Mouse (Mus musculus) erythroblast, adult 5-6 weeks (primary cell): ENCODE results near the gene Gm10230. TPM values are rescaled to one million over a fixed set of nuclear protein-coding genes. Genes with fewer than 3 reads are reported as not detected.
"Not testable (repeated sequence)": the region's sequence is repeated elsewhere in the genome, so short reads cannot be mapped to it uniquely, and the experiment has no call there.

ENCODE experiments used
- ATAC-seq: replicated peaks from 2 replicates; pipeline ENCODE4 v1.8.0; 2016; ENCODE audit warnings: moderate number of reproducible peaks, mild to moderate bottlenecking, moderate TSS enrichment, inconsistent platforms; ENCODE audit not compliant: poor library complexity, low FRiP score, severe bottlenecking
- total RNA-seq, 2 experiments: library from RNA; stranded (forward) in 1 of 2; stranded (reverse) in 1 of 2; fragments of 150-400 nt in 1 of 2; fragments of 200-764, 138-1000 nt in 1 of 2; gene quantifications; 2 replicates each; pipeline versions ENCODE4 v1.2.3 to v1.2.4; 2015 to 2017; ENCODE audit warnings: low replicate concordance in 2 of 2

Gm10230 gene
- total RNA-seq (2015; ENCODE audit: low replicate concordance) (not detected in 2 replicates), total RNA-seq (2017; ENCODE audit: low replicate concordance) (not detected in 2 replicates)

DNA sequence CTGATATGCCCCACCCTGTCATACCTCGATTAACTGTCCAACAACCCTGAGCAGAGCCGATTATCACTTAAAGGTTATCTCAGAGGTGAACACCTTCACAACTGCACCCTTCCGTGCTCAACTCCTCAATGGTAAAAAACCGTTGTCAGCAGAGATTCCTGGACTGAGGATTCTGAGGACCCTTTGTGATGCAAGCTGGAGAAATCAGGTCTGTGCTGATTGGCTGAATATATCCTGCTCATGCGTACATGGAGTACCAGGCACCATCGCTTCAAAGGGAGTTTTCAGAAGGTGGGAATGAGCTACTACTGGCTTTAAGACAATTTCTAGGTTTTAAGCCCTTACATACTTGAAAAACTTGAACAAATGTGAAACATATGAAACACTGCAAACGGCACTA is at the start of gene Gm10230:
Gm10230 (minus strand) TSS at position 101 of the 400 bp plus-strand sequence.
- ATAC-seq, result not testable (repeated sequence)
